Mouse (Mus musculus) brain, embryonic 14.5 days (tissue): ENCODE results near the gene Parvb.

Experiments used
- CTCF ChIP-seq: fragments of 200-500 bp; IDR thresholded peaks from 2 replicates; pipeline ENCODE4 v1.5.1; 2012; ENCODE audit warnings: inconsistent platforms, mild to moderate bottlenecking, moderate library complexity, borderline replicate concordance; ENCODE audit not compliant: insufficient read depth, insufficient read length; ENCODE audit errors: extremely low read depth
- POLR2A ChIP-seq: fragments of 200-500 bp; IDR thresholded peaks from 2 replicates; pipeline ENCODE4 v1.6.1; 2012; ENCODE audit warnings: mild to moderate bottlenecking, inconsistent platforms, borderline replicate concordance; ENCODE audit not compliant: poor library complexity, insufficient read depth, insufficient read length, severe bottlenecking; ENCODE audit errors: extremely low read depth

DNA sequence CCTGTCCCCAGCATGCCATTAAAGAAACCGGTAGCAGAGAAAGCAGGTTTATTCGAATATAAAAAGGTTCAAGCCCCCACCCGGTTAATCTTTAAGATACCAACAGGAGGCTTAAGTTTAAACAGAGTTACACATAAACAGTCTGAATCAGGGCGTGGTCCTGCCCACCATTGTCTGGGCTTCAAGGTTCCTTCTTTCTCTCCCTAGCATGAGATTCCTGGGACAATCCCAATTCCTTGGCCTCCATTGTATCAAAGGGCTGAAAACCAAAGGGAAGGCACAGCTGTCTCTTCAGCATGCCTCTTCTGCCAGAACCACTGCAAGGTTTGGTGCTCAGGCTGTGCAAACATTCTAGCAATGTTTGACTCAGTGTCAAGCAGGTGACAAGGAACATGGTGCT is 45.6 kb upstream of the Parvb start:
- TF ChIP-seq CTCF = no peak
- no peak for TF ChIP-seq POLR2A
